Mouse (Mus musculus): ENCODE results near the gene Kazn. TPM values are rescaled to one million over a fixed set of nuclear protein-coding genes. Genes with fewer than 3 reads are reported as not detected.
A peak's percentile ranks its signal among the peaks of the same experiment; 100 is the strongest.

The Kazn gene
- polyA plus RNA-seq, 1 experiment: 43.2 TPM

DNA sequence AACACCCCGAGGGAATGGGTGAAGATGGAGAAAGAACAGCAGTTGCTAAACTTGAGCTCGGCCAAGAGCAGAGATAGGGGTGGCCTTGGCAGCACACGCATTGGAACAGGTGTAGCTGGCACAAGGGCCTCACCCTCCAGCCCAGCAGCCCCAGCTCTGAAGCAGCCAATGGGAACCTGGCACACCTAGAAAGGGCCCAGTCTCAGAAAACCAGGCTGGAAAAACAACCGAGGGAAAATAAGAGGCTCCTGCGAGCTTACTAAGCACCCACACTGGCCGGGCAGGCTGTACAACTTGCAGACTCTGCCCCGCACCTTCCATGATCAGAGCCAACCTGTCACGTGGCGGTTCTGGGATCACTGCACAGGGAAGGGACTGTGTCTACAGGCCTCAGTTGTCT is 26.8 kb downstream of the Kazn start:
- TF ChIP-seq POLR2A (IDR thresholded peaks at IDR 0.05; ENCODE audit: borderline replicate concordance, extremely low read depth, low read depth, low read length) (no peak), CTCF (IDR thresholded peaks at IDR 0.05; ENCODE audit: insufficient read depth, low read length) (no peak)
- Histone ChIP-seq H3K4me1 (ENCODE audit: control insufficient read depth, insufficient read depth, low read length) (peaks cover 9% of the 10 kb centered on the region), H3K4me3 (replicated peaks; ENCODE audit: extremely low read depth, low read depth, low read length) (no peak overlapping the region)
- DNase-seq: no peak
- WGBS: 63% methylated on average over 9 of the region's 9 CpGs

DNA sequence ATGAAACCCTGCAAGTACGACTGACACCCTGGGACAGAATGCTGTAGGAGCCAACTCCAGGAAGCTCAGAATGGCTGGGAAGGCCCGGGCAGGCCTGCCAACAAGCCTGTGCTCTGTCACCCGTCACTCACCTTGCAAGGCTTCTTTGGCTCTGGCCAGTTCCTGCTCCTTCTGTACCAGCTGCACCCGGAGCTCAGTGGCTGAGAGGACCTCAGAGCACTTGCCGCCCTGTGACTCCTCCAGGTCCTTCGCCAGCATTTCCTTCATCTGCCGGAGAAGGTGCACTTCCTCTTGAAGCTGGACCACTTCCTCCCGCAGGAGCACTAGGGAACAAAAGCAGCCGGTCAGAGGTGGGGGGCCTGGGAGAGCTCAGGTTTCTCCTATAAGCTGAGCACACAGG is 29.3 kb downstream of the Kazn start:
- DNase-seq: no peak
- Histone ChIP-seq H3K4me1 (ENCODE audit: control insufficient read depth, insufficient read depth, low read length) (peaks cover 9% of the 10 kb centered on the region), H3K4me3 (replicated peaks; ENCODE audit: extremely low read depth, low read depth, low read length) (no peak overlapping the region)
- TF ChIP-seq POLR2A (IDR thresholded peaks at IDR 0.05; ENCODE audit: borderline replicate concordance, extremely low read depth, low read depth, low read length) (no peak), CTCF (IDR thresholded peaks at IDR 0.05; ENCODE audit: insufficient read depth, low read length) (no peak)
- WGBS: 30% methylated on average over 9 of the region's 9 CpGs

DNA sequence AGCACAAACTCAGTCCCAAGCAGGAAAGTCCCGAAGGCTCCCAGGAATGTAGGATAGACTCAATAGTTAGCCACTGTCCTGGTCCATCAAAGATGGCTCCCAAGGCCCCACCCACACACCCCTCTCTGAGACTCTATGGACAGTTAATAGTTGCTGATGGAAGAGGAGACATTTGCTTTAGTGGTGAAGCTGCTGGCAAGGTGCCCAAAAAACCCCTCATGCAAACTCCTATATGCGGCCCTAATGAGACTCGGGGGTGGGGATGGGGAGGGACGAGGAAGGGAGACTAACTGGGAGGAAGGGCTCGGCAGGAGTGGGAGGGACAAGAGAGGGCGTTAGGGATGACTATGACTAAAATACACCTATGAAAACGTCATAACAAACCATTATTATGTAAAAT is 29.7 kb downstream of the Kazn start:
- no peak for DNase-seq
- TF ChIP-seq CTCF (IDR thresholded peaks at IDR 0.05; ENCODE audit: insufficient read depth, low read length): no peak
- no peak for TF ChIP-seq POLR2A (IDR thresholded peaks at IDR 0.05; ENCODE audit: borderline replicate concordance, extremely low read depth, low read depth, low read length)
- Histone ChIP-seq H3K4me1 (ENCODE audit: control insufficient read depth, insufficient read depth, low read length) (peaks cover 8% of the 10 kb centered on the region), H3K4me3 (replicated peaks; ENCODE audit: extremely low read depth, low read depth, low read length) (no peak overlapping the region)
- WGBS: 60% methylated on average over 7 of the region's 7 CpGs

DNA sequence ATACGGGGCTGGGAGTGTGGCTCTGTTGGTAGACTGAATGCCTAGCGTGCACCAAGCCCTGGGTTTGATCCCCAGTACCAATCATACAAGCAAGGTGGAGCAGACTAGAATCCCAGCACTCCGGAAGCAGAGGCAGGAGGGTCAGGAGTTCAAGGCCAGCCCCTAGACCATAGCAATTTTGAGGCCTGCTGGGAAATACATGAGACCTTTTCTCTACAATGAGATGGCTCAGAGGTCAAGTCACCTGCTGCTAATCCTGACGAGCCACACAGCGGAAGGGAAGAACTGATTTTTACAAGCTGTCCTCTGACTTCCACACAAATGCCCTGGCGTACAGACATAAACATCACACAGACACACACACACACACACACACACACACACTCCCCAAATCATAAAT is 33.5 kb downstream of the Kazn start:
- DNase-seq: no peak
- WGBS: 92% methylated on average over 6 of the region's 6 CpGs
- Histone ChIP-seq H3K4me3 (replicated peaks; ENCODE audit: extremely low read depth, low read depth, low read length) (no peak overlapping the region), H3K4me1 (ENCODE audit: control insufficient read depth, insufficient read depth, low read length) (0 out of 2 replicates have a peak, but pooled peaks cover 2% of the 10 kb centered on the region)
- TF ChIP-seq CTCF (IDR thresholded peaks at IDR 0.05; ENCODE audit: insufficient read depth, low read length): no peak
- no peak for TF ChIP-seq POLR2A (IDR thresholded peaks at IDR 0.05; ENCODE audit: borderline replicate concordance, extremely low read depth, low read depth, low read length)

DNA sequence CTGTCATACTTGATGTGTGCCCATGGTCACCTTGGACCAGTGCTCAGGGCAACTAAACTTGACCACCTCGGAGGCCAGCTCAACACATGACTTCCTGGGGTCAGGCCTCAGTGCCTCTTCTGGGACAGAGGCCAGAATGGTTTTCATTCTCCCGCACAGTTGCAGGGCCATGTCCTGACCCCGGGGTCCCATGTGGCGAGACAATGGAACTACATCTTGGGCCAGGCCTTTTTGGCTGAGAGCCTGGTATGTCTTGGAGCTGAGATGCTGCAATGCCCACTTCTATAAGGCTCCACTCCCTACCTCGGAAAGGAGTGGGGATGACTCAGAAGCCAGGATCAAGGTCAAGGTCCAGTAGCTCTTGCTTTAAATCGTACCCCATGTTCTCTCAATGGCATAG is 42.6 kb downstream of the Kazn start:
- TF ChIP-seq CTCF (IDR thresholded peaks at IDR 0.05; ENCODE audit: insufficient read depth, low read length): peak; percentile 48
- TF ChIP-seq POLR2A (IDR thresholded peaks at IDR 0.05; ENCODE audit: borderline replicate concordance, extremely low read depth, low read depth, low read length): no peak
- H3K4me1 ChIP-seq (ENCODE audit: control insufficient read depth, insufficient read depth, low read length): peaks cover 8% of the 10 kb centered on the region
- DNase-seq: no peak
- WGBS: 32% methylated on average over 6 of the region's 6 CpGs
- no peak overlapping the region for H3K4me3 ChIP-seq (replicated peaks; ENCODE audit: extremely low read depth, low read depth, low read length)

DNA sequence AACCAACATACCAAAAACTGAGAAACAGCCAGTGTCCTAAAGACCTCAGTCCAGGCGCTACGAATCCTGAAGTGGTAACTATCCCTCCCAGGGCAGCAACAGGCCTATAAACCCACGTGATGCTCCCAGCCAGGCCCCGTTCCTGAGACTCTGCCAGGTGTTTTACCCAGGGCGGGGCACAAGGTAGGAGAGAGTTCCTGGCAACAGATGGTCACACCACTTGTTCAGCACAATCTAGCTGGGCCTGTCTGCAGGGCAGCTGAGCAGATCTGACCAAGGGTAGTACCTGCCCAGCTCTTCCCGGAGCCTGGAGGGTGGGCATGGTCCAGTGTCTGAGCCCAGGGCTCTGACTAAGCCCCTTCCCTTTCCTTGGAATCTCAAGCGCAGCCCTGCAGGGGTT is 45.4 kb downstream of the Kazn start:
- peaks cover 8% of the 10 kb centered on the region for H3K4me1 ChIP-seq (ENCODE audit: control insufficient read depth, insufficient read depth, low read length)
- H3K4me3 ChIP-seq (replicated peaks; ENCODE audit: extremely low read depth, low read depth, low read length): no peak overlapping the region
- DNase-seq: peak; percentile 59
- TF ChIP-seq POLR2A (IDR thresholded peaks at IDR 0.05; ENCODE audit: borderline replicate concordance, extremely low read depth, low read depth, low read length): peak; percentile 13; the same call in 1 of the 2 replicates
- TF ChIP-seq CTCF (IDR thresholded peaks at IDR 0.05; ENCODE audit: insufficient read depth, low read length): no peak
- WGBS: 80% methylated on average over 7 of the region's 7 CpGs

DNA sequence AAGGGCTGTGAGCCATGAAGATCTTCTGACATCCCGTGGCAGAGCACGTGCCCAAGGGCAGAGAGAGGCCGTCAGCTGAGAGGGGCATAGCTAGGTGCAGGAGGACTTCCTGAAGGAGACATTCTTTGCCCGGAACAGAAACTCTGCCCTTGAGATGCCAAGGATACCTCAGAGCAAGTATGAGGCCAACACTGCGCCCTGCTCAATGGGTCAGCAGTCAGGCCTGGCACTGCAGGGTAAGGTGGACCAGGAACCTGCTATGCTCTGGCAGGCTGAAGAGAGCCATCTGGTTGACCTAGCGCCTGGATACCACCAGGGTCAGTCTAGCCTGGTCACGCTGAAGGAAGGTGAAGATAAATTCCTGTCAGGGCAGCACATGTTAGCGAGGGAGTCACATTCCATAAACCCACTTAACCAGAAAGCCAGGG is 46.0 kb downstream of the Kazn start:
- peak; percentile 46 for DNase-seq
- WGBS: 73% methylated on average over 8 of the region's 8 CpGs
- Histone ChIP-seq H3K4me3 (replicated peaks; ENCODE audit: extremely low read depth, low read depth, low read length) (no peak overlapping the region), H3K4me1 (ENCODE audit: control insufficient read depth, insufficient read depth, low read length) (peaks cover 8% of the 10 kb centered on the region)
- TF ChIP-seq CTCF (IDR thresholded peaks at IDR 0.05; ENCODE audit: insufficient read depth, low read length) (no peak), POLR2A (IDR thresholded peaks at IDR 0.05; ENCODE audit: borderline replicate concordance, extremely low read depth, low read depth, low read length) (no peak)

DNA sequence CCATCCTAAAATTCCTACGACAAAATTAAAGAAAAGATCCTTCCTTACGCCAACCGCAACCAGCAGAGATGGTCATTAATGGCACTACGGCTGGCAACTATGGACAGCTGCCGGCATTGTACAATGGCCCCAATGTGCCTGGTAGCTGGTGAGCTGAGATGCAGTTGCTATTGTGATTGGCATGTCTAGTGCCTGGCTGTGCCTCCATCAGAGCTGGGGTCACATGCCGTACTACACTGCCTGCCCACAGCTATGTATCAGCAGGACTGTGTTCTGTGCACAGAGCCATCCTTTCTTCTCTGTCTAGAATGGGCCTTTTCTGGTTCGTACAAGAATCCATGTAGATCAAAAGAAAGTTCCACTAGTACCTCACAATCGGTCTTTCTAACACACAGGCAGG is 49.2 kb downstream of the Kazn start:
- DNase-seq: no peak
- WGBS: 93% methylated on average over 8 of the region's 8 CpGs
- Histone ChIP-seq H3K4me3 (replicated peaks; ENCODE audit: extremely low read depth, low read depth, low read length) (no peak overlapping the region), H3K4me1 (ENCODE audit: control insufficient read depth, insufficient read depth, low read length) (peaks cover 6% of the 10 kb centered on the region)
- TF ChIP-seq CTCF (IDR thresholded peaks at IDR 0.05; ENCODE audit: insufficient read depth, low read length) (no peak), POLR2A (IDR thresholded peaks at IDR 0.05; ENCODE audit: borderline replicate concordance, extremely low read depth, low read depth, low read length) (no peak)

DNA sequence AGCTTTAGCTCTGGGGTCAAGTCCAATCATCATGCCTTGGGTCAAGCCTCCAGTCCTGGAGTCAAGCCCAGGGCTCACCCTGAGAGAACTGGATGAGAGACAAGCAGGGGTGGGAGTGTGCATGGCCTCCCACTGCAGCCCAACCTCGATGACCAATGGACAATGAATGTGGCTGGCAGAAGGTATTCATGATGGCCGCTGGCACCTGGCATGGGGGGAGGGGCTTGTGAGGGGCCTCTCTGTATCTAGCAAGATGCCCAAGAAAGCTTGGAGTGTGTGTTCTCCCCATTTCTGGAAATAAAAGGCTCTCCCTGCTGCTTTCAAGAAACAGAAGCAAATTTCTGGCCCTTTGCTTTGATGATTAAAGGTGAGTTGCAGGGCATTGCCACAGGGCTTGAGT is 50.7 kb downstream of the Kazn start:
- TF ChIP-seq POLR2A (IDR thresholded peaks at IDR 0.05; ENCODE audit: borderline replicate concordance, extremely low read depth, low read depth, low read length) (no peak), CTCF (IDR thresholded peaks at IDR 0.05; ENCODE audit: insufficient read depth, low read length) (no peak)
- 65% methylated on average over 2 of the region's 2 CpGs for WGBS
- Histone ChIP-seq H3K4me1 (ENCODE audit: control insufficient read depth, insufficient read depth, low read length) (peaks cover 6% of the 10 kb centered on the region), H3K4me3 (replicated peaks; ENCODE audit: extremely low read depth, low read depth, low read length) (no peak overlapping the region)
- DNase-seq: no peak

DNA sequence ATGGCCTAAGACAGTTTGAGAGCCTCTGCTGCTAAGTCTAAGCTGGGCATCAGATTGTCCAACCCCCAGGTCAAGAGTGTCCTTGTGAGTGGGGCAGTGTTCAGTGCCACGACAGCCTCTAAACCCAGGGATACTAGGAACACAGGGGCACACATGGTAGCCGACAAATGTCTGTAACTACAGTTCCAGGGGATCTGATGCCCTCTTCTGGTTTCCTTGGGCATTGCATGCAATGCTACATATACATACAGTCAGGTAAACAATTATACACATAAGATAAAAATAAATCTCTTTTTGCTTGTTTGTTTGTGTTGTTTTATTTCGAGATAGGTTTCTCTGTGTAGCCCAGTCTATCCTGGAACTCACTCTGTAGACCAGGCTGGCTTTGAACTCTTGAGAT is 53.0 kb downstream of the Kazn start:
- H3K4me1 ChIP-seq (ENCODE audit: control insufficient read depth, insufficient read depth, low read length): peaks cover 6% of the 10 kb centered on the region
- DNase-seq: no peak
- TF ChIP-seq POLR2A (IDR thresholded peaks at IDR 0.05; ENCODE audit: borderline replicate concordance, extremely low read depth, low read depth, low read length): no peak
- no peak for TF ChIP-seq CTCF (IDR thresholded peaks at IDR 0.05; ENCODE audit: insufficient read depth, low read length)
- 92% methylated on average over 3 of the region's 3 CpGs for WGBS
- H3K4me3 ChIP-seq (replicated peaks; ENCODE audit: extremely low read depth, low read depth, low read length): no peak overlapping the region
